Mouse (Mus musculus) bone marrow macrophage, adult 2 months (primary cell): ENCODE data around the gene Gsap.

Source experiments
- CTCF ChIP-seq: IDR thresholded peaks from 2 replicates; pipeline ENCODE4 v1.5.1; 2012; ENCODE audit warnings: low read depth, mild to moderate bottlenecking, low read length, moderate library complexity
- POLR2A ChIP-seq: IDR thresholded peaks from 2 replicates; pipeline ENCODE4 v1.6.1; 2012; ENCODE audit warnings: mild to moderate bottlenecking, low read depth, low read length, borderline replicate concordance

- no peak for TF ChIP-seq CTCF
- no peak for TF ChIP-seq POLR2A
Measured at GRCm38 (mm10) chr5:21267090-21267489, 81.0 kb downstream of the Gsap start.
